Mouse (Mus musculus) kidney, embryonic 14.5 days (tissue): Measurements from ENCODE around the gene Spa17. TPM values are rescaled to one million over a fixed set of nuclear protein-coding genes. Genes with fewer than 3 reads are reported as not detected.

Experiments
- ATAC-seq: fragments of 200-750 bp; cut with Nextera tagmentation; 2 replicates; pipeline ENCODE4 v1.8.0; 2017; ENCODE audit warnings: moderate number of reproducible peaks, mild to moderate bottlenecking, moderate TSS enrichment, moderate library complexity; ENCODE audit not compliant: low FRiP score, low TSS enrichment
- H3K27ac ChIP-seq: fragments of 300-500 bp; sonication (generic); 2 replicates; pipeline ENCODE4 v1.5.1; 2014; ENCODE audit warnings: low read depth, mild to moderate bottlenecking, low read length, moderate library complexity, mixed read lengths
- H3K27me3 ChIP-seq: fragments of 300-500 bp; sonication (generic); 2 replicates; pipeline ENCODE4 v1.6.1; 2014; ENCODE audit warnings: mild to moderate bottlenecking, low read length; ENCODE audit not compliant: control insufficient read depth, insufficient read depth
- H3K36me3 ChIP-seq: fragments of 300-500 bp; sonication (generic); 2 replicates; pipeline ENCODE4 v1.6.1; 2014; ENCODE audit warnings: low read length, mixed read lengths; ENCODE audit not compliant: control insufficient read depth, insufficient read depth
- H3K4me1 ChIP-seq: fragments of 300-500 bp; sonication (generic); 2 replicates; pipeline ENCODE4 v1.6.1; 2014; ENCODE audit warnings: low read length, mixed read lengths; ENCODE audit not compliant: control insufficient read depth, insufficient read depth
- H3K4me2 ChIP-seq: fragments of 300-500 bp; sonication (generic); replicated peaks from 2 replicates; pipeline ENCODE4 v1.6.1; 2014; ENCODE audit warnings: low read depth, mild to moderate bottlenecking, low read length
- H3K4me3 ChIP-seq: fragments of 300-500 bp; sonication (generic); 2 replicates; pipeline ENCODE4 v1.5.1; 2014; ENCODE audit warnings: mild to moderate bottlenecking, low read length
- H3K9ac ChIP-seq: fragments of 300-500 bp; sonication (generic); 2 replicates; pipeline ENCODE4 v1.6.1; 2014; ENCODE audit warnings: low read depth, mild to moderate bottlenecking, low read length, moderate library complexity
- H3K9me3 ChIP-seq: fragments of 300-500 bp; sonication (generic); 2 replicates; pipeline ENCODE4 v1.6.1; 2016; ENCODE audit warnings: low read length; ENCODE audit not compliant: control insufficient read depth
- WGBS: fragments of 180-500 bp; shearing (Covaris S2); extraction: QIAGEN DNeasy Blood & Tissue Kit; methylation state at CpG from one replicate; pipeline ENCODE4 v1.1.7; 2014; 5-methylcytosine and 5-hydroxymethylcytosine counted together
- polyA plus RNA-seq: library from polyadenylated mRNA; unstranded; fragments of >200 nt; fragmentation: Nextera tagmentation; extraction: Ambion mirVana; gene quantifications from 2 replicates; pipeline ENCODE4 v1.2.1, GENCODE M21; 2014

Gene Spa17
- polyA plus RNA-seq, result 6.7 and 8.0 TPM in 2 replicates

DNA sequence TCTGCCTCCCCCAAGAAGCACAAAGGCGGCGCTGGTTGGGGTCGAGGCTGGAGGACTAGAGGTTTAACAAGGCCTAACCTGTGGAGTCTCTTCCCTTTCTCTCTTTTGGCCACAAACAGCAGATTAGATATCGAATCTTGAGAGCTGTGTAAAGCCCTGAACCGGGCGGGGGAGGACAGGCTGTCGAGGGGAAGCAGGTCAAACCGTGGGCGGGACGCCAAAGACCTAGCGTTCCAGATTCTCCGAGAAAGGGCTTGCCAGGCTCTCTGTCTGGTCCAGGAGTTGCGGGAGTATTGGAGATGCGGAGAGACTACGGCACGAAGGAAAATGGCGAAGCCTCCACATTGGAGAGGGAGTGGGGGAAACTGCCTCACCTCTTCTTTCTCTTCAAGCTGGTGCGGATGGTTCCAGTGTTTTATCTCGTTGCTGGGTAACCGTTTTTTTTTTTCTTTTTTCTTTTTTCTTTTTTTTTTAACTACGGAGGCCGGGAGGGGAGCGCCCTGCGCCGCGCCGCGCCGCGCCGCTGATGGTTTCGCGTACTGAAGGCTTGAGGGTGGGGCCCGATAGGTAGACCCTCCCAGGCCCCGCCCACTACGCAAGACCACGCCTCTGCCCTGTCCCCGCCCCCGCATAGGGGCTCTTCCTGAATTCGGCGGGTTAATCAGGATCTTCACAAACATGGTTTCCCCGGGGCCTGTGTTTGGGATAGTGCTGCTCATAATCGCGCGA is at the start of gene Spa17:
TSS of gene Spa17 (minus strand) at position 541 of the 729 bp plus-strand sequence.
- peak within 1 kb of the TSS; percentile 65 for H3K27ac ChIP-seq
- H3K4me1 ChIP-seq, result peaks cover 6% of the 10 kb centered on the region; the same call in 1 of the 2 replicates
- peaks cover 4% of the 10 kb centered on the region; the same call in 1 of the 2 replicates for H3K27me3 ChIP-seq
- H3K4me3 ChIP-seq, result peak within 1 kb of the TSS; percentile 72
- ATAC-seq, result peak; percentile 96
- WGBS, result under 1% methylated on average over 45 of the region's 45 CpGs
- H3K36me3 ChIP-seq, result no peaks in the 10 kb centered on the region
- H3K9ac ChIP-seq, result peak within 1 kb of the TSS; percentile 65
- H3K4me2 ChIP-seq, result peak within 1 kb of the TSS; percentile 81
- no peaks in the 10 kb centered on the region for H3K9me3 ChIP-seq

DNA sequence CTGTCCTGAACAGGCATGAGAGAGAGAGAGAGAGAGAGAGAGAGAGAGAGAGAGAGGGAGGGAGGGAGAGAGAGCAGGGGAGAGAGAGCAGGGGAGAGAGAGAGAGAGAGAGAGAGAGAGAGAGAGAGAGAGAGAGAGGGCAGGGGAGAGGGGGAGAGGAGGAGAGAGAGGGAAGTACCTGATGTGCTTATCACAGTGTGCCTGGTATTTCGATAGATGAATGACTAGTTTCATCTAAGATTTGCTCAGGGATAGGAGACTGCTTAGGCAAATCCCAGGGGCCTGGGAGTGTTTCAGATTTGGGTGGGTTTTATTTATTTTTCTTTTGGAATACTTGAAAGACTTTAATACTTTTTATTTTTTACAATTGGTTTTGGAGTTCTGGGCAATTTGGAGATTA is 49.7 kb upstream of the Spa17 start:
- ATAC-seq, result no peak
- Histone ChIP-seq H3K36me3 (no peaks in the 10 kb centered on the region), H3K4me3 (no peak overlapping the region), H3K27me3 (no peaks in the 10 kb centered on the region; the same call in 1 of the 2 replicates), H3K27ac (no peak overlapping the region), H3K4me1 (no peaks in the 10 kb centered on the region), H3K4me2 (no peak overlapping the region), H3K9ac (no peak overlapping the region), H3K9me3 (no peaks in the 10 kb centered on the region)
- 89% methylated on average over 1 of the region's 1 CpGs for WGBS

DNA sequence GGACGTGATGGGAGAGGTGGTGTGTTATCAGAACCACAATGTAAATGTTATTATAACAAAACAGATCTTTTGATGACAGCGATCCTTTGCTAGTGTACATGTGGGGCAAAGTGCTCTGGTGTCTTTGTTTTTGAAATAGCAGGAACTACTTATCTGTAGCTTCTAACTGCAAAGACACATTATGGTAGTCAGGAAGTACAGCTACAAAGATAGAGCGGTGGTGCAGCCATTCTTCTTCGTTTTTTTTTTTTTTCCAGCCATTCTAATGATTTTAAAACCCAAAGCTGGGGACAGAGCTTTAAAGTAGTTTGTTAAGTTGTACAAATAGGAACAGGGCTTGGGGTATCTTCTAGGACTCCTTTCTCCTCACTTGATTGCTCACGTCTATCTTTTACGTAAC is 45.9 kb upstream of the Spa17 start:
- Histone ChIP-seq H3K9me3 (no peaks in the 10 kb centered on the region), H3K27me3 (no peaks in the 10 kb centered on the region; the same call in 1 of the 2 replicates), H3K9ac (no peak overlapping the region), H3K27ac (no peak overlapping the region), H3K4me1 (no peaks in the 10 kb centered on the region), H3K4me3 (no peak overlapping the region), H3K4me2 (no peak overlapping the region), H3K36me3 (peaks cover 3% of the 10 kb centered on the region; the same call in 1 of the 2 replicates)
- WGBS, result 91% methylated on average over 6 of the region's 6 CpGs
- no peak for ATAC-seq

DNA sequence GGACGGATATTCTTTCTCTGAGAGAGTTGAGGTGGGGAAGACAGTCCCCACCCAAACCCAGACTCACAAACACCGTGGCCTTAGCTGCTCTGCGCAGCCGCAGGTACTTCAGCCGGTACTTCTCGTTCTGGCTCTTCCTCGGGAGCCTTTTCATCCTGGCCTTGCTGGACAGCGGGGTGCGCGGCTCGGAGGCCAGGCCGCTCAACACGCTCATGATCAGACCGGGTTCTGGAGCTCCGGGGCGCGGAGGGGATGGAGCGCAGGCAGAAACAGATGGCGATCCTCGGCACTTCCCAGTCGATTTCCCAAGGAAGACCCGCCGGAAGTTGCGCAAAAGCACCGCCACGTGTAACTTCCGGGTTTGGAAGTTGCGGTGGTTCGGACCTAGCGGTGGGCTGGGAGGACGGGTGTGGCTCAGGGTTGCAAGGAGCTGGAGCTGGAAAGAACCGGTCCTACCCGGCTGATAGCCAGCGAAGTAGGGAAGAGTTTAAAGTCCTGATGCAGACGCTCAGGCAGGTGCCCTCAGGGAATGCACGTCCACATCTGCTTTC is 43.5 kb upstream of the Spa17 start, which contains the start of gene Tbrg1:
TSS of gene Tbrg1 (minus strand) at position 382 of the 551 bp plus-strand sequence.
- WGBS, result under 1% methylated on average over 36 of the region's 36 CpGs
- Histone ChIP-seq H3K36me3 (peaks cover 26% of the 10 kb centered on the region), H3K4me1 (no peaks in the 10 kb centered on the region), H3K9me3 (no peaks in the 10 kb centered on the region), H3K27ac (peak within 1 kb of the TSS; percentile 83), H3K9ac (peak within 1 kb of the TSS; percentile 77), H3K27me3 (no peaks in the 10 kb centered on the region; the same call in 1 of the 2 replicates), H3K4me3 (peak within 1 kb of the TSS; percentile 72), H3K4me2 (peak within 1 kb of the TSS; percentile 83)
- peak; percentile 92 for ATAC-seq

DNA sequence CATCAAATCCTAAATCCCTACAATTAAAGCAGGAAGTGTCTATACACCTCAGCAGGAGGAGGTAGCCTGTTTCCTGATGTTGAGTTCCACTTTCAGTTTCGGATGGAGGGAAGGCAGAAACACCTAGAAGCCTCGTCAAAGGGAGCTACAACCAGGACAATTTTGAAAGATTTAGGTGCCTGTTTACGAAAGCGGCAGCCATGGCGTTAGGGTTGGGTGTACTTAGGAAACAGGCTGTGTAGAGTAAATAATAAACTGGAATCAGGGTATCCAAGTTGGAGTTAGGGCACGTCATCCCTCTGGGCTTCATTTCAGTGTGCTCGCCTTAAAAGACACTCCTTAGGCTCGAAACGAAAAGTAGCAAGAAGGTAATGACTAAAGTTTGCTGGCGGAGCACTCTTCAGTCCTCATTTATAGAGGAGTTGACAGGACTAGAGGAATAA is 42.9 kb upstream of the Spa17 start:
- Histone ChIP-seq H3K4me3 (peak overlapping the region; percentile 72), H3K36me3 (peaks cover 29% of the 10 kb centered on the region), H3K9ac (peak overlapping the region; percentile 77), H3K9me3 (no peaks in the 10 kb centered on the region), H3K4me1 (no peaks in the 10 kb centered on the region), H3K27ac (peak overlapping the region; percentile 83), H3K4me2 (peak overlapping the region; percentile 83), H3K27me3 (no peaks in the 10 kb centered on the region; the same call in 1 of the 2 replicates)
- 1% methylated on average over 10 of the region's 10 CpGs for WGBS
- peak; percentile 29; the same call in 1 of the 2 replicates for ATAC-seq

DNA sequence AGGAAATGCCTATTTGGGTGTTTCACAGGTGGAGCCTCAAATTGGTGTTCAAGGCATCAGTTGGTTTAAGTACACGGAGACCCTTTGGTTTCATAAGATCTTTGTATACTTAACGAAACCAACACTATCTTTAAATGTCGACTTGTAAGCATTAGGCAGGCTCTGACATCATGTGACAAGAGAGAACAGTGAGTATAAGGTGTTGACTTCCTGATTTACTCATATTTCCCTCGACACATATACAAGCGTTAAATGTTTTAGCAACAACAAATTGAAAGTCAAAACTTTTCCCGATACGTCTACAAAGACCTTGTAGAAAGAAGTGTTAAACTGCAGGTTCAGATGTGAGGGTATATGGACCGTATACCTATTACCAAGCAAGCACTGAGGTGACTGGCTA is 42.4 kb upstream of the Spa17 start:
- 60% methylated on average over 8 of the region's 8 CpGs for WGBS
- H3K9me3 ChIP-seq, result no peaks in the 10 kb centered on the region
- no peak overlapping the region for H3K27ac ChIP-seq
- H3K4me3 ChIP-seq, result peak overlapping the region; percentile 72
- peak overlapping the region; percentile 77; the same call in 1 of the 2 replicates for H3K9ac ChIP-seq
- no peaks in the 10 kb centered on the region for H3K4me1 ChIP-seq
- peak overlapping the region; percentile 83 for H3K4me2 ChIP-seq
- H3K27me3 ChIP-seq, result no peaks in the 10 kb centered on the region; the same call in 1 of the 2 replicates
- H3K36me3 ChIP-seq, result peaks cover 34% of the 10 kb centered on the region
- ATAC-seq, result no peak

DNA sequence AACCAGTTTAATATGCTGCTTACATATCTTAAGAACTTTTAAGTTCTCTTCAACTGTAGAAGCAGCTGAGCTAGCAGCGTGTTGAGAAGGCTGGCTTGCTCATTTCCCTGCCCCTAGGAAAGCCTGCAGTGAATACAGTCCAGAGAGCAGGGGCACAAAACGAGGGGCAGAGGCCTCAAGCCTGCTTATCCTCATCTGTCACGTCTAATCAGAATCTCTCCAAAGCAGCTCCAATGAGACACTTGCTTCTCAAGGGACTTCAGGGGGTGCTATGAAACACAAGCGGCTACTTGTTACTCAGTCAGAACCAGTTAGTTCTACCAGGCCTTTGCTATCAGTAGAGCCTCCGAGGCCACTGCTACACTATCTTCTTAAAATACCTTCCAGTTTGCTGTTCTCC is 40.3 kb upstream of the Spa17 start:
- Histone ChIP-seq H3K9ac (no peak overlapping the region), H3K27ac (no peak overlapping the region), H3K36me3 (peaks cover 55% of the 10 kb centered on the region), H3K27me3 (no peaks in the 10 kb centered on the region), H3K4me3 (no peak overlapping the region), H3K4me1 (no peaks in the 10 kb centered on the region), H3K9me3 (no peaks in the 10 kb centered on the region), H3K4me2 (no peak overlapping the region)
- no peak for ATAC-seq
- 89% methylated on average over 5 of the region's 5 CpGs for WGBS

DNA sequence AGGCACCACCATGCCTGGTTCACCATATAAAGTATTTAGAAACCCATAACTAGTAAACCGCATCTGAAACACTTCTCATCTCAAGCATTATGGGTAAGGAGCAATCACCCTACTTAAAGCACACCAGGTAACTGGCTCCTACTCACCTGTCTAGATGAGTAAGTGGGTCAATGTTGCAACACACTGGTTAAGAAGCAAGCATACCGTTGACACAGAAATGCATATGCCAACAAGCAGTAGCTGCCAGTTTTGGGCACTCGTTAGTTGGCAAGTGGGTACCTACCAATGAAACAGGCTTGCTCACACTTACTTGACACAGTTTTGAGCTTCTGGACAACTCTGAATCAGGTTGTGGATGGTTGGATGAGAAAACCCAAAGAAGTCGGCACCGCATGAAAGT is 37.1 kb upstream of the Spa17 start:
- Histone ChIP-seq H3K4me2 (no peak overlapping the region), H3K36me3 (peaks cover 67% of the 10 kb centered on the region), H3K27me3 (no peaks in the 10 kb centered on the region), H3K9ac (no peak overlapping the region), H3K9me3 (no peaks in the 10 kb centered on the region), H3K4me1 (no peaks in the 10 kb centered on the region), H3K27ac (no peak overlapping the region), H3K4me3 (no peak overlapping the region)
- ATAC-seq, result no peak
- WGBS, result 97% methylated on average over 5 of the region's 5 CpGs

DNA sequence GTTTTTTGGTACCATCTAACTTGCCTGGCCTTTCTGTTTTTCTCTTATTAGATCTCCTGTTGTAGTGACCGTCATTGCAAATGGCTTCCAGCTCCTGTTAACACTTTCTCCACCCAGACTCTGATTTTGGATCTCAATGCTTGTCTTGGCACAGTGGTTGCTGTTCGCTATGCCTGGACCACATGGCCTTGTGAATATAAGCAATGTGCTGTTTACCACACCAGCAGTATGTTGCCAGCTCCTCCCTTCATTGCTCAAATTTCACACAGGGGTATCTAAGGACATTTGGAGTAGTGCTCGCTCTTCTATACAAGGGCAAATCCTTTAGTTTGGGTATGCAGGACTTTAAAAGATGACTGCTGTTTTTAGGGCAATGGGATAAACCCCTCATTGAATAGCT is 32.7 kb upstream of the Spa17 start:
- WGBS, result 85% methylated on average over 3 of the region's 3 CpGs
- Histone ChIP-seq H3K27ac (no peak overlapping the region), H3K36me3 (peaks cover 36% of the 10 kb centered on the region), H3K4me2 (no peak overlapping the region), H3K9ac (no peak overlapping the region), H3K27me3 (no peaks in the 10 kb centered on the region), H3K4me1 (no peaks in the 10 kb centered on the region), H3K9me3 (no peaks in the 10 kb centered on the region), H3K4me3 (no peak overlapping the region)
- ATAC-seq, result no peak
